Mouse (Mus musculus) lung, postnatal 25 days (tissue): ENCODE data around the gene Gm3250.
"Not testable (repeated sequence)": the region's sequence is repeated elsewhere in the genome, so short reads cannot be mapped to it uniquely, and the experiment has no call there.

Experiments
- DNase-seq: peaks from one replicate; pipeline ENCODE4 v3.0.0; 2022; ENCODE audit warnings: low spot score

Gene Gm3250

DNA sequence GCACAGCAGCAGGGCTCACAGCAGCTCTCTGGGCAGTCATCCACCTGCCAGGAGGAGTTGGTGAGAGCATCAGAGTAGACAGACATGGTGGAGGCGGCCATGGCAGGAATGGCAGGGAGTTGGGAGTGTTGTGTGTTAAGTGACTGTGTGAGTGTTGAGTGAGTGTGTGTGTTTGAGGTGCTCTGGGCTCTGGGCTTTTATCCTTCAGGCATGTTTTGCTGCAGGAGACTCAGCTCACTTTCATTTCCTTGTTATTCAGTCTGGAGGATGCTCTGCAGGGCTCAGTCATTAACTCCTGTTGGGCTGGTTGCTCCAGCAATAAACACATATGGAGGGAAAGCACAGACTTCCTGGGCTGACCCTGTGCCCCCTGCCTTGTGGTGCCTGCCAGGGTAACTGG lies at the start of gene Gm3250:
TSS of gene Gm3250 (minus strand) at position 101 of the 400 bp plus-strand sequence.
- not testable (repeated sequence) for DNase-seq

- DNase-seq, result no peak
These were observed 44.6 kb upstream of the Gm3250 start, which contains the start of gene Krtap10-4 for GRCm38 (mm10) chr10:77826951-77827350. Krtap10-4 (minus strand) TSS chr10:77827095.

DNA sequence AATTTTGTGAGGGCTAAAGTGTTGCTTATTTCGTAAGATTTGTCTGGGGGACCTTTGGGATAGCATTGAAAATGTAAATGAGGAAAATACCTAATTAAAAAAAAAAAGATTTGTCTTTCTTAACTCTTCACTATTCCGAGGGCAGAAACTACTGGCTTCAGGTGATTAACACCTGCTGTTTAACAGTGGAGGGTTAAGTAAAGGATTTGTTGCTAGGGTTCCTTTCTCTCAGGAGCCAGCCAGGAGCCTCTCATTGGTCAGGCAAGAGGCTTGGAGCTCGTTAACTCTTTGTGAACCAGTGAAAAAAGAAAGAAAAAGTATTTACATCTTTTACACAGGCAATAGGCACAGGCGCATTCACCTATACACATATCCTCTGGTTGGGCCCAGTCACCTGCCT lies 36.9 kb upstream of the Gm3250 start:
- DNase-seq, result no peak

- no peak for DNase-seq
These were observed 36.2 kb upstream of the Gm3250 start for GRCm38 (mm10) chr10:77818523-77818922.

- no peak for DNase-seq
These were observed 33.2 kb upstream of the Gm3250 start for GRCm38 (mm10) chr10:77815514-77815913.

GRCm38 (mm10) chr10:77814382-77814781 lies 32.0 kb upstream of the Gm3250 start, which contains the start of gene Gm2696:
Gm2696 (plus strand) TSS chr10:77814682.
- DNase-seq, result no peak

DNA sequence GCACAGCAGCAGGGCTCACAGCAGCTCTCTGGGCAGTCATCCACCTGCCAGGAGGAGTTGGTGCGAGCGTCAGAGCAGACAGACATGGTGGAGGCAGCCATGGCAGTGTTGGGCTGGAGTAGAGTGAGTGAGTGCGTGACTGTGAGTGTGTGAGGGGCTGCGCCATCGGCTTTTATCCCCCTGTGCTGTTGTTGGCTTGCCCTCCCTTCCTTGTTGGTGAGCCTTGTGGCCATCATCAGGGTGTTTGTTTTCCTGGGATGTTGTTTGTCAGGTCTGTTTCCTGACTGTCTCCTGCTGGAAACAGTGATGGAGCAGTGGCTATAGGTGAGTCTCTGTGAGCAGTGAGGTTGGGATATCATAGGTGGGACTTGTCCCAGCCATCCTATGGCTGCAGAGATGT lies 29.4 kb upstream of the Gm3250 start, which contains the start of gene Gm9507:
TSS of gene Gm9507 (minus strand) at position 101 of the 400 bp plus-strand sequence.
- DNase-seq, result no peak

DNA sequence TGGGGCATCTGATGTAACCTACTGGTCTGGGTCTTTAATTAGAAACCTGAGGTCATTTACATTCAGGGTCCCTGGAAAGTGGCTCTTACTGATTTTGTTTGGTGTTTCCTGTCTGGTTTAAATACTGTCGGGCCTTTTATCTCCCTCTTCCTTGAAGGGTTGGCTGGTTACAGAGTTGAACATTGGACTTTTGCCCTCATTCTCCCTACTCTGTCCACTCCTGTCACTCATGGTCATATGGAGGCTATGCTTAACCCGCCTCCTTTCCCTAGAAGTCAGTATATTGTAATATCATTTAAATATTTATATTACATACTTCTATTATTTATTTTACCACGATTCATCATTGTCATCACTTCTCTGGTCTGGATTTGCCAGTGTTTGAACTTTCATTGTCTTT lies 21.8 kb upstream of the Gm3250 start:
- no peak for DNase-seq

GRCm38 (mm10) chr10:77798921-77799508 lies 16.7 kb upstream of the Gm3250 start, which contains the start of gene Gm19668:
Gm19668 (minus strand) TSS chr10:77799133.
- DNase-seq, result no peak

GRCm38 (mm10) chr10:77798164-77798920 lies 16.0 kb upstream of the Gm3250 start:
- not testable (repeated sequence) for DNase-seq

GRCm38 (mm10) chr10:77797677-77798076 lies 15.3 kb upstream of the Gm3250 start:
- no peak for DNase-seq

DNA sequence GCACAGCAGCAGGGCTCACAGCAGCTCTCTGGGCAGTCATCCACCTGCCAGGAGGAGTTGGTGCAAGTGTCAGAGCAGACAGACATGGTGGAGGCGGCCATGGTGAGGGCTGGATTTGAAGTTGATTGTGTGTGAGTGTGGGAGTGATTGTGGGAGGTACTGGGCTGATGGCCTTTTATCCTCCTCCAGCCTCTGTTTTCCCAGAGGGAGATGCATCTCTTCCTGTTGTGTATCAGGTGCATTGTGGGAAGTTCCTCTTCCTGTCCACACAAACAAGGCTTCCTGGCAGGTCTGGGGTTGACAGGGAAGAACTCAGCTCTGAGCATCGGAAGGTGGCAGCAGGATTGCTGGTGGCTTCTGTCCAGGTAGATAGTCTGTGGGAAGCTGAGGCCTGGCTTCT lies 12.6 kb upstream of the Gm3250 start, which contains the start of gene Gm9639:
TSS of gene Gm9639 (minus strand) at position 101 of the 400 bp plus-strand sequence.
- no peak for DNase-seq

DNA sequence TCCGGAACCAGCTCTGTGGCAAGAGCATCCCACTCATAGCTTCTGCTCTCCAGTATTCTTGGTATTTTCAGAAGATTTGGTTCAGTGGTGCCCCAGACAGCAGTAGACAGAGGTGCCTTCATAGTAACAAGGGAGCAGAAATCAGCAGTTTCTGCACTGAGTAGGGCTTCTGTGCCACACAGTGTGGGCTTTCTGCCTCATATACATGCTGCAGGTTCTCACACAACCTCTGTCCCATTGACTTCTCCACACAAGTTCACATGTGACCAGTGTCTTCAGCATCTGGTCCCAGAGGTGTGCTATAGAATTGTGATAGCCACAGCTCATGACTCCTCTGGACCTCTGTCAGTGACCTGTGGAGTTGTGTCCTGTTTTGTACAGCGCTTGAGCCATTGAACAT lies 6.3 kb upstream of the Gm3250 start:
- no peak for DNase-seq

DNA sequence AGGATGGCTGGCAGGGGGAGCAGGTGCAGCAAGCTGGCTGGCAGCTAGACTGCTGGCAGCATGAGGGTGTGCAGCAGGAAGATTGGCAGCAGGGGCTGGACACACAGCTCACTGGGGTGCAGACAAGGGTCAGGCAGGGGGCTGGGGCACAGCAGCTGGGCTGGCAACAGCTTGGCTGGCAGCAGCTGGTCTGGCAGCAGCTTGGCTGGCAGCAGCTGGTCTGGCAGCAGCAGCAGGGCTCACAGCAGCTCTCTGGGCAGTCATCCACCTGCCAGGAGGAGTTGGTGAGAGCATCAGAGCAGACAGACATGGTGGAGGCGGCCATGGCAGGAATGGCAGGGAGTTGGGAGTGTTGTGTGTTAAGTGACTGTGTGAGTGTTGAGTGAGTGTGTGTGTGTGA lies 5.5 kb upstream of the Gm3250 start, which contains the start of gene Gm7137:
TSS of gene Gm7137 (minus strand) at position 325 of the 400 bp plus-strand sequence.
- DNase-seq, result not testable (repeated sequence)

GRCm38 (mm10) chr10:77783396-77783795 lies 1.1 kb upstream of the Gm3250 start:
- not testable (repeated sequence) for DNase-seq

DNA sequence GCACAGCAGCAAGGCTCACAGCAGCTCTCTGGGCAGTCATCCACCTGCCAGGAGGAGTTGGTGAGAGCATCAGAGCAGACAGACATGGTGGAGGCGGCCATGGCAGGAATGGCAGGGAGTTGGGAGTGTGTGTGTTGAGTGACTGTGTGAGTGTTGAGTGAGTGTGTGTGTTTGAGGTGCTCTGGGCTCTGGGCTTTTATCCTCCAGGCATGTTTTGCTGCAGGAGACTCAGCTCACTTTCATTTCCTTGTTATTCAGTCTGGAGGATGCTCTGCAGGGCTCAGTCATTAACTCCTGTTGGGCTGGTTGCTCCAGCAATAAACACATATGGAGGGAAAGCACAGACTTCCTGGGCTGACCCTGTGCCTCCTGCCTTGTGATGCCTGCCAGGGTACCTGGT lies 5.5 kb downstream of the Gm3250 start, which contains the start of gene Gm7138:
TSS of gene Gm7138 (minus strand) at position 101 of the 400 bp plus-strand sequence.
- DNase-seq, result not testable (repeated sequence)

DNA sequence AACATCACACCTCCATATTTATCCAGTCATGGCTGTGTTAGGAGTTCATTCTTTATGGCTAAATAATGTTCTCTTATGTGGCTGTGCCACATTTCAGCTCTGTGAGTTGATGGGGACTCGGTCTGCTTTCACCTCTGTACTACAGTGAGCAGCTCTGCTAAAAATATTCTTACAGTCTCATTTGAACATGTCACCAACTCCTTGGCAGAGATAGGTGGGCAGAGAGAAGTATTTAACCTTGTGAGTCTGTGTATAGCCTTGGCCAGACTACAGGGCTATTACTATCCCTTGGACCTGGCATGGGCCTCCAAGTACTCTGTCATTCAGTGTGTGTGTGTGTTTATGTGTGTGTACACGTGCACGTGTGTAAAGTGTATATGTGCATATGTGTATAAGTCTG lies 10.2 kb downstream of the Gm3250 start:
- not testable (repeated sequence) for DNase-seq

GRCm38 (mm10) chr10:77771225-77771624 lies 11.1 kb downstream of the Gm3250 start, which contains the start of gene Gm3238:
Gm3238 (minus strand) TSS chr10:77771325.
- not testable (repeated sequence) for DNase-seq

GRCm38 (mm10) chr10:77769727-77770126 lies 12.6 kb downstream of the Gm3250 start:
- DNase-seq, result no peak

- not testable (repeated sequence) for DNase-seq
These were observed 22.8 kb downstream of the Gm3250 start, which contains the start of gene Gm3233 for GRCm38 (mm10) chr10:77759582-77759981. Gm3233 (minus strand) TSS chr10:77759682.

- no peak for DNase-seq
These were observed 28.9 kb downstream of the Gm3250 start for GRCm38 (mm10) chr10:77753448-77753847.

DNA sequence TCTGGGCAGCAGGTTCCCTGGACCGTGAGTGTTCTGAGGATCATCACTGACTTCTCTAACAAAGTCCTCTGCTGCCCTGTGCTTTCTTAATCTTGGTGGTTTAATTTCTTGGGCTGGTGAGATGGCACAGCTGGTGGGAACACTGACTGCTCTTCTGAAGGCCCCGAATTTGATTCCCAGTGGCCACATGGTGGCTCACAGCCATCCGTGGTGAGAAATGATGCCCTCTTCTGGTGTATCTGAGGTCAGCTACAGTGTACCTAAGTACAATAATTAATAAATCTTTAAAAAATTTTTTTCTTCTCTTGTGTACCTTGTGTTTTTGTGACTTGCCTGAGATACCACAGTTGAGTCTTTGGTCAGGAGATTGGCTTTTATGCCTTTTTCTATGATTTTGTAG lies 30.0 kb downstream of the Gm3250 start:
- not testable (repeated sequence) for DNase-seq

- not testable (repeated sequence) for DNase-seq
These were observed 31.1 kb downstream of the Gm3250 start, which contains the start of gene Gm9736 for GRCm38 (mm10) chr10:77751254-77751653. Gm9736 (minus strand) TSS chr10:77751354.
